Mouse (Mus musculus): ENCODE data around the gene Ccrl2. TPM values are rescaled to one million over a fixed set of nuclear protein-coding genes. Genes with fewer than 3 reads are reported as not detected.

Gene Ccrl2
- 0.22 TPM for polyA plus RNA-seq (2014; fragmentation: Illumina TruSeq; extraction: RNeasy Lipid Tissue Mini Kit (QIAGEN cat#74804); ENCODE audit: low read depth, low replicate concordance)

DNA sequence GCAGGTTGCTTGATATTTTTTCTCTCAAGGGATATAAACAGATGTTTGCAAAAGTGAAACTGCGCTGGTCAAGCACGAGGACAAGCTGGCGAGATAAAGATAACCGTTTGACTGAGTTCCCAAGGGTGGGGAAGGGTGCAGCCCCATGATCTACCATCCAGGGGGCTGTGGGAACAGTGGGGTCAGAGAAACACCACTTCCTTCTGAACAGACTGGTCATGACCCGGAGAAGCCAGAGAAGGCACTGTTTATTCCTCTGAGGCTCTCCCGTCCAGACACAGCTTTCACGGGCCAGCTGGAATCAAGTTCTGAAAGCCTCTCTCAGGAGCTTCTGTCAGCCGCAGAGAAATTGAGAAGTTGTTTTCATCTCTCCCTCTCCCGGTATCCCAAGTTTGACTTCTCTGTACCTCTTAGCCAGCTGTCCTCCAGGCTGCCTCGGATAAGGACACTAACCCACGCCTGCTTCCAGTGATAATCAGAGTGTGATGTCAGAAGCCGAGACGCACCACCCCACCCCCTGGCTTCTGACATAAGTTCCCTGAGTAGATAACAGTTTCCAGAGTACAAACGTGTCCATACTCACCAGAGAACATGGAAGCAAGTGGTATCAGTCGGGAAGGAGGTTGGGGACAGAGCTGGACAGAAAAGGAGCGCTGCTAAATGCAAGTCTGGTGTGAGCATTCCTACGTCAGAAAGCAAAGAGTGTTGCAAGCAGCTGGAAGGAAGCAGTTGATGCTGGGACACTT is at the start of gene Ccrl2:
Gene Ccrl2, minus strand, starts transcription at position 722 of the 746 bp plus-strand sequence.

DNA sequence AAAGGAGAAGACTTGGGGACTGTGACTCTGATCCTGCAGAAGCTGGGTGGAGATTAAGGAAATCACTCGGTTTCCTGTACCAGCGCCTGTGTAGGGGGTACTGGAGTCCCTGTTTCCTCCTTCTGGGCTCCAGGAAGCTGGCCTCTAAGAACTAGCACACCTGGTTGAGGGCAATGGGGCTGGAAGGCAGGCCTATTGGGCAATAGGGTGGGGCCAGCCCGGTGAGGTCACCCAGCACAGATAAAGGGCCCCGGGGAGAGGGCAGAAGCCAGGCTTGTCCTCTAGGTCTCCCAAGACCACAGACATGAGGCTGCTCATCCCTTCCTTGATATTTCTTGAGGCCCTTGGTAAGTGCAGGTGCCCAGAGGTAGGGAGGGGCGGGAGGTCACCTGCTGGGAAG is 38.3 kb downstream of the Ccrl2 start, which contains the start of gene Ltf:
Gene Ltf, plus strand, starts transcription at position 250 of the 400 bp plus-strand sequence.

Other genes with a start within 250 kb of the Ccrl2 start
- gene Prss44, start 243.5 kb downstream of the Ccrl2 start, polyA plus RNA-seq (2014; fragmentation: Illumina TruSeq; extraction: RNeasy Lipid Tissue Mini Kit (QIAGEN cat#74804); ENCODE audit: low read depth, low replicate concordance) = 11.8 TPM
- 7.0 TPM for gene Prss43, start 230.8 kb downstream of the Ccrl2 start, polyA plus RNA-seq (2014; fragmentation: Illumina TruSeq; extraction: RNeasy Lipid Tissue Mini Kit (QIAGEN cat#74804); ENCODE audit: low read depth, low replicate concordance)
- 6.0 TPM for gene Prss45, start 222.9 kb downstream of the Ccrl2 start, polyA plus RNA-seq (2014; fragmentation: Illumina TruSeq; extraction: RNeasy Lipid Tissue Mini Kit (QIAGEN cat#74804); ENCODE audit: low read depth, low replicate concordance)
- 21.8 TPM for gene Prss46, start 213.0 kb downstream of the Ccrl2 start, polyA plus RNA-seq (2014; fragmentation: Illumina TruSeq; extraction: RNeasy Lipid Tissue Mini Kit (QIAGEN cat#74804); ENCODE audit: low read depth, low replicate concordance)
- 5.6 TPM for gene Prss50, start 199.6 kb downstream of the Ccrl2 start, polyA plus RNA-seq (2014; fragmentation: Illumina TruSeq; extraction: RNeasy Lipid Tissue Mini Kit (QIAGEN cat#74804); ENCODE audit: low read depth, low replicate concordance)
- gene Als2cl, start 177.6 kb downstream of the Ccrl2 start, polyA plus RNA-seq (2014; fragmentation: Illumina TruSeq; extraction: RNeasy Lipid Tissue Mini Kit (QIAGEN cat#74804); ENCODE audit: low read depth, low replicate concordance) = 0.70 TPM
- 1.7 TPM for gene Tmie, start 177.4 kb downstream of the Ccrl2 start, polyA plus RNA-seq (2014; fragmentation: Illumina TruSeq; extraction: RNeasy Lipid Tissue Mini Kit (QIAGEN cat#74804); ENCODE audit: low read depth, low replicate concordance)
- not detected for gene Fam240a, start 140.7 kb downstream of the Ccrl2 start, polyA plus RNA-seq (2014; fragmentation: Illumina TruSeq; extraction: RNeasy Lipid Tissue Mini Kit (QIAGEN cat#74804); ENCODE audit: low read depth, low replicate concordance)
- gene Tdgf1, start 111.4 kb downstream of the Ccrl2 start, polyA plus RNA-seq (2014; fragmentation: Illumina TruSeq; extraction: RNeasy Lipid Tissue Mini Kit (QIAGEN cat#74804); ENCODE audit: low read depth, low replicate concordance) = 0.41 TPM
- 0.94 TPM for gene Lrrc2, start 106.0 kb downstream of the Ccrl2 start, polyA plus RNA-seq (2014; fragmentation: Illumina TruSeq; extraction: RNeasy Lipid Tissue Mini Kit (QIAGEN cat#74804); ENCODE audit: low read depth, low replicate concordance)
- gene Rtp3, start 66.9 kb downstream of the Ccrl2 start, polyA plus RNA-seq (2014; fragmentation: Illumina TruSeq; extraction: RNeasy Lipid Tissue Mini Kit (QIAGEN cat#74804); ENCODE audit: low read depth, low replicate concordance) = 0.31 TPM
- gene Ltf, start 38.2 kb downstream of the Ccrl2 start, polyA plus RNA-seq (2014; fragmentation: Illumina TruSeq; extraction: RNeasy Lipid Tissue Mini Kit (QIAGEN cat#74804); ENCODE audit: low read depth, low replicate concordance) = 0.38 TPM
- 469 TPM for gene Lrrfip2, start 60.1 kb upstream of the Ccrl2 start, polyA plus RNA-seq (2014; fragmentation: Illumina TruSeq; extraction: RNeasy Lipid Tissue Mini Kit (QIAGEN cat#74804); ENCODE audit: low read depth, low replicate concordance)
- 21.0 TPM for gene Mlh1, start 214.3 kb upstream of the Ccrl2 start, polyA plus RNA-seq (2014; fragmentation: Illumina TruSeq; extraction: RNeasy Lipid Tissue Mini Kit (QIAGEN cat#74804); ENCODE audit: low read depth, low replicate concordance)
- 19.8 TPM for gene Epm2aip1, start 214.4 kb upstream of the Ccrl2 start, polyA plus RNA-seq (2014; fragmentation: Illumina TruSeq; extraction: RNeasy Lipid Tissue Mini Kit (QIAGEN cat#74804); ENCODE audit: low read depth, low replicate concordance)